Mouse (Mus musculus) T-cell, adult 66 days (primary cell): ENCODE measurements around the gene Mrtfb. TPM values are rescaled to one million over a fixed set of nuclear protein-coding genes. Genes with fewer than 3 reads are reported as not detected.

ENCODE experiments used
- total RNA-seq, 2 experiments: library from RNA; stranded (reverse); gene quantifications; 3 replicates in 1 of 2; 4 replicates in 1 of 2; pipeline ENCODE4 v1.2.4; 2023

The Mrtfb gene
- 10 to 100 TPM; 27.1 to 31.8 TPM for total RNA-seq

DNA sequence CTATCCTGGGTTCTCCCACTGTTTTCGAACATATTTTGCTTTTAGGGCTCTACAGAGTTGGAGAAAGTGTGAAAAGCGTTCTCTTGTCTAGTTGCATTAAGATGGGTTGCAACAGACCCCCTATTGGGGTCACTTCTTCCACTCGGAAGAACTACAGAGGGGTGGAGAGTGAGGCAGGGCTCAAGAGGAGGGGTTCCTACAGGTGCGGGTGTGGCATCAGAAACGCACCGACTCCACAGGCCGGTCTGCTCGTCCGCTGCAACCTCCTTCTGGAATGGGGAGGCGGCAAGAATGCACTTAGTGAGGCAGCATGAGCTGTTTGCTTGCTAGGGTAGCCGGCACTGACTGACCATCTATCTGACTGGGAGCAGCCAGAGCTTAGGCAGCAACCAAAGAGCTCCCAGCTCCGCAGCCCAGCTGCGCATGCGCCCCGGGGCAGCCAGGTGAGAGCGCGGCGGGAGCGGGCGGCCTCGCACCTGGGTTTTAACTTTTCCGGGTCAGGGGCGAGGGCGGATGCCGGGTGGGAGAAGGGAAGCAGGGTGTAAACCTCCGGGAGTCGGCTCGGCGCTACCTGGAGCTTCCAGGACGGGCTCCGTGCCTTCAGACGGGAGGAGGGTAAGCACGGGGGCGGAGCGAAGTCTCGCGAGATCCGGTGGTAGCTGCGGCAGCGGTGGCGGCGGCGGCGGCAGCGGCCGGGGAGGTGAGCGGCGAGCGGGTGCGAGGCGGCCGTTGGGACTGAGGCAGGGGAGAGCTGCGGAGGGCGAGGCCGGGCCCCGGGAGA, at the start of gene Mrtfb:
TSS of gene Mrtfb (plus strand) at position 627 of the 781 bp plus-strand sequence.

Other genes with a start within 250 kb of the Mrtfb start
- gene Ercc4, start 146.8 kb upstream of the Mrtfb start, total RNA-seq = 10 to 100 TPM; 49.2 to 53.1 TPM